Mouse (Mus musculus) embryonic facial prominence, embryonic 14.5 days (tissue): Measurements from ENCODE around the gene Ptges3. TPM values are rescaled to one million over a fixed set of nuclear protein-coding genes. Genes with fewer than 3 reads are reported as not detected.
"Not testable (repeated sequence)": the region's sequence is repeated elsewhere in the genome, so short reads cannot be mapped to it uniquely, and the experiment has no call there.

Source experiments
- ATAC-seq: fragments of 200-750 bp; cut with Nextera tagmentation; 2 replicates; pipeline ENCODE4 v1.8.0; 2017; ENCODE audit warnings: low read depth, moderate number of reproducible peaks, moderate TSS enrichment
- DNase-seq: peaks from one replicate; pipeline ENCODE4 v3.0.0-alpha.2; 2015; ENCODE audit warnings: low spot score
- H3K27ac ChIP-seq: fragments of 300-500 bp; sonication (generic); replicated peaks from 2 replicates; pipeline ENCODE4 v1.5.1; 2014; ENCODE audit warnings: low read depth, mild to moderate bottlenecking, low read length, moderate library complexity
- H3K27me3 ChIP-seq: fragments of 300-500 bp; sonication (generic); replicated peaks from 2 replicates; pipeline ENCODE4 v1.6.1; 2014; ENCODE audit warnings: low read length; ENCODE audit not compliant: control insufficient read depth, insufficient read depth
- H3K36me3 ChIP-seq: fragments of 300-500 bp; sonication (generic); 2 replicates; pipeline ENCODE4 v1.6.1; 2014; ENCODE audit warnings: low read length, mixed read lengths; ENCODE audit not compliant: control insufficient read depth, insufficient read depth
- H3K4me1 ChIP-seq: fragments of 300-500 bp; sonication (generic); 2 replicates; pipeline ENCODE4 v1.6.1; 2014; ENCODE audit warnings: antibody characterized with exemption, low read length; ENCODE audit not compliant: control insufficient read depth, insufficient read depth
- H3K4me2 ChIP-seq: fragments of 300-500 bp; sonication (generic); 2 replicates; pipeline ENCODE4 v1.6.1; 2014; ENCODE audit warnings: low read depth, mild to moderate bottlenecking, low read length, moderate library complexity, mixed read lengths
- H3K4me3 ChIP-seq: fragments of 300-500 bp; sonication (generic); 2 replicates; pipeline ENCODE4 v1.5.1; 2014; ENCODE audit warnings: low read depth, mild to moderate bottlenecking, low read length
- H3K9ac ChIP-seq: fragments of 300-500 bp; sonication (generic); 2 replicates; pipeline ENCODE4 v1.6.1; 2014; ENCODE audit warnings: low read depth, mild to moderate bottlenecking, low read length, moderate library complexity, mixed read lengths
- H3K9me3 ChIP-seq: fragments of 300-500 bp; sonication (generic); 2 replicates; pipeline ENCODE4 v1.6.1; 2016; ENCODE audit warnings: low read length; ENCODE audit not compliant: control insufficient read depth
- WGBS: fragments of 180-500 bp; shearing (Covaris S2); extraction: QIAGEN DNeasy Blood & Tissue Kit; methylation state at CpG from one replicate; pipeline ENCODE4 v1.1.7; 2014; 5-methylcytosine and 5-hydroxymethylcytosine counted together
- polyA plus RNA-seq: library from polyadenylated mRNA; unstranded; fragments of >200 nt; fragmentation: Nextera tagmentation; extraction: Ambion mirVana; gene quantifications from 2 replicates; pipeline ENCODE4 v1.2.1, GENCODE M21; 2014

Gene Ptges3
- polyA plus RNA-seq, 1 experiment from 2014 or later: 475 TPM

- ATAC-seq (no peak), DNase-seq (no peak)
- Histone ChIP-seq H3K9ac (no peak overlapping the region), H3K36me3 (peaks cover 63% of the 10 kb centered on the region), H3K4me1 (no peaks in the 10 kb centered on the region), H3K9me3 (no peaks in the 10 kb centered on the region), H3K27me3 (no peaks in the 10 kb centered on the region), H3K4me3 (no peak overlapping the region), H3K4me2 (no peak overlapping the region), H3K27ac (no peak overlapping the region)
- whole genome bisulfite sequencing: 87% methylated on average over 5 of the region's 5 CpGs
Measured at GRCm38 (mm10) chr10:128066072-128066471, 7.3 kb downstream of the Ptges3 start.

DNA sequence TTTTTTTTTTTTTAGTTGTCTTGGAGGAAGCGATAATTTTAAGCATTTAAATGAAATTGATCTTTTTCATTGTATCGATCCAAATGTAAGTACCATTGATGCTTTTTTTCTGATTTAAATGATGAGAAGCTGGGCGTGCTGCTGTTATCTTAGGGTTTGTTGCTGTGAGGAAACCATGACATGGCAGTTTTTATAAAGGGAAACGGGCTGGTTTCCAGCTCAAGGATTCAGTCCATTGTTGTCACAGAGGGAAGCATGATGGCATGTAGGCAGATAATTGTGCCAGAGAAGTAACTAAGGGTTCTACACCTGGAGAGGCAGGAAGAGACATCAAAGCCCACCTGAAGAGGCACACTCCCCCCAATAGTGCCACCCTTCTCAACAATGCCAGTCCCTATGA, 10.4 kb downstream of the Ptges3 start:
- WGBS: 96% methylated on average over 4 of the region's 4 CpGs
- H3K4me3 ChIP-seq: no peak overlapping the region
- H3K9ac ChIP-seq: no peak overlapping the region
- peaks cover 73% of the 10 kb centered on the region for H3K36me3 ChIP-seq
- DNase-seq (no peak), ATAC-seq (no peak)
- H3K4me1 ChIP-seq: no peaks in the 10 kb centered on the region
- H3K4me2 ChIP-seq: no peak overlapping the region
- H3K27me3 ChIP-seq: no peaks in the 10 kb centered on the region
- no peak overlapping the region for H3K27ac ChIP-seq
- H3K9me3 ChIP-seq: no peaks in the 10 kb centered on the region

GRCm38 (mm10) chr10:128070432-128070831, 11.7 kb downstream of the Ptges3 start:
- H3K9ac ChIP-seq, DNase-seq, H3K27ac ChIP-seq, ATAC-seq, H3K27me3 ChIP-seq, H3K9me3 ChIP-seq, H3K4me1 ChIP-seq, H3K4me3 ChIP-seq, H3K4me2 ChIP-seq: not testable (repeated sequence)
- WGBS: 97% methylated on average over 2 of the region's 2 CpGs
- peaks cover 79% of the 10 kb centered on the region for H3K36me3 ChIP-seq

DNA sequence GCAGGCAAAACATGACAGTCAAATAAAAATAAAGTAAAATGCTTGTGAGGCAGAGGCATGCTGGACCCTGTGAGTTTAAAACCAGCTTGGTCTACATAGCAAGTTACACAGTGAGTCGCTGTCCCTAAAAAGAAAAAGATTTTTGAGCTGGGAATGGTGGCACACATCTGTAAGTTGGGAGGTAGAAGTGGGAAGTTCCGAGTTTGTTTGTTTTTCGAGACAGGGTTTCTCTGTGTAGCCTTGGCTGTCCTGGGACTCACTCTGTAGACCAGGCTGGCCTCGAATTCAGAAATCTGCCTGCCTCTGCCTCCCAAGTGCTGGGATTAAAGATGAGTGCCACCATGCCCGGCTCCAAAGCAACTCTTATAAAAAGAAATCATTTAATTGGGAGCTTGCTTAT, 19.5 kb downstream of the Ptges3 start:
- not testable (repeated sequence) for ATAC-seq, H3K27me3 ChIP-seq, H3K4me2 ChIP-seq, H3K27ac ChIP-seq, H3K4me1 ChIP-seq, DNase-seq, H3K4me3 ChIP-seq, H3K9ac ChIP-seq, H3K9me3 ChIP-seq
- 79% methylated on average over 5 of the region's 5 CpGs for WGBS
- peaks cover 39% of the 10 kb centered on the region for H3K36me3 ChIP-seq

- Histone ChIP-seq H3K4me2 (no peak overlapping the region), H3K4me3 (no peak overlapping the region), H3K9ac (no peak overlapping the region), H3K36me3 (peaks cover 33% of the 10 kb centered on the region), H3K9me3 (no peaks in the 10 kb centered on the region), H3K27ac (no peak overlapping the region), H3K4me1 (no peaks in the 10 kb centered on the region), H3K27me3 (no peaks in the 10 kb centered on the region)
- ATAC-seq (no peak), DNase-seq (no peak)
- WGBS: 86% methylated on average over 1 of the region's 1 CpGs
Measured at GRCm38 (mm10) chr10:128080496-128080895, 21.7 kb downstream of the Ptges3 start.

- no peaks in the 10 kb centered on the region for H3K4me1 ChIP-seq
- peaks cover 41% of the 10 kb centered on the region for H3K36me3 ChIP-seq
- no peaks in the 10 kb centered on the region for H3K9me3 ChIP-seq
- H3K27ac ChIP-seq: no peak overlapping the region
- H3K9ac ChIP-seq: peak overlapping the region; percentile 72; the same call in 1 of the 2 replicates
- no peak for ATAC-seq
- no peak for DNase-seq
- 55% methylated on average over 6 of the region's 6 CpGs for WGBS
- peak overlapping the region; percentile 80 for H3K4me3 ChIP-seq
- H3K27me3 ChIP-seq: no peaks in the 10 kb centered on the region
- H3K4me2 ChIP-seq: peak overlapping the region; percentile 75
Measured at GRCm38 (mm10) chr10:128081807-128082476, 23.2 kb downstream of the Ptges3 start.

GRCm38 (mm10) chr10:128082477-128082808, 23.7 kb downstream of the Ptges3 start:
- H3K4me2 ChIP-seq: peak overlapping the region; percentile 75
- H3K9ac ChIP-seq: peak overlapping the region; percentile 72
- DNase-seq: no peak
- peak overlapping the region; percentile 80 for H3K4me3 ChIP-seq
- peak overlapping the region; percentile 65 for H3K27ac ChIP-seq
- no peaks in the 10 kb centered on the region for H3K4me1 ChIP-seq
- no peaks in the 10 kb centered on the region for H3K9me3 ChIP-seq
- WGBS: 15% methylated on average over 9 of the region's 9 CpGs
- H3K27me3 ChIP-seq: no peaks in the 10 kb centered on the region
- no peak for ATAC-seq
- peaks cover 41% of the 10 kb centered on the region for H3K36me3 ChIP-seq

- H3K4me3 ChIP-seq: peak within 1 kb of the TSS; percentile 80
- peak within 1 kb of the TSS; percentile 86 for H3K4me2 ChIP-seq
- 0% methylated on average over 26 of the region's 34 CpGs for WGBS
- H3K4me1 ChIP-seq: no peaks in the 10 kb centered on the region
- peaks cover 41% of the 10 kb centered on the region for H3K36me3 ChIP-seq
- no peaks in the 10 kb centered on the region for H3K9me3 ChIP-seq
- H3K27ac ChIP-seq: peak within 1 kb of the TSS; percentile 81
- ATAC-seq: peak; percentile 99
- DNase-seq: peak; percentile 100
- no peaks in the 10 kb centered on the region for H3K27me3 ChIP-seq
- peak within 1 kb of the TSS; percentile 97 for H3K9ac ChIP-seq
Measured at GRCm38 (mm10) chr10:128082880-128083421, 24.2 kb downstream of the Ptges3 start, which contains the start of gene Atp5b. Atp5b (plus strand) TSS chr10:128083273.

DNA sequence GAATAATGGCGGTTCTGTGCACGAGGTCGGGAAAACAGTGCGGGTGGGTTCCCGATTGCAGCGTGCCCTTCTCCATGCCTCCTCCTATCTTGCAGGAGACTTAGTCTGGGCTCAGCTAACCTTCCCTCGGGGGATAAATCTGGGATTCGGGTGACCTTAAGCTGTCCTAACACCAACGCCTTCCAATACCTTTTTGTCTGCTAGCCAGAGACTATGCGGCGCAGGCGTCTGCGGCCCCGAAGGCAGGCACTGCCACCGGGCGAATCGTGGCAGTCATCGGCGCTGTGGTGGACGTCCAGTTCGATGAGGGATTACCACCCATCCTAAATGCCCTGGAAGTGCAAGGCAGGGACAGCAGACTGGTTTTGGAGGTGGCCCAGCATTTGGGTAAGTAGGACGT, 24.9 kb downstream of the Ptges3 start:
- Histone ChIP-seq H3K4me2 (peak overlapping the region; percentile 86), H3K36me3 (peaks cover 47% of the 10 kb centered on the region), H3K9ac (peak overlapping the region; percentile 97), H3K4me3 (peak overlapping the region; percentile 80), H3K27me3 (no peaks in the 10 kb centered on the region), H3K4me1 (no peaks in the 10 kb centered on the region), H3K27ac (peak overlapping the region; percentile 81), H3K9me3 (no peaks in the 10 kb centered on the region)
- DNase-seq (no peak), ATAC-seq (no peak; the same call in 1 of the 2 replicates)
- under 1% methylated on average over 22 of the region's 22 CpGs for WGBS
